Mouse (Mus musculus) heart, embryonic 15.5 days (tissue): Measurements from ENCODE around the gene Med27. TPM values are rescaled to one million over a fixed set of nuclear protein-coding genes. Genes with fewer than 3 reads are reported as not detected.
A peak's percentile ranks its signal among the peaks of the same experiment; 100 is the strongest.

Experiments
- ATAC-seq: fragments of 200-750 bp; cut with Nextera tagmentation; replicated peaks from 2 replicates; pipeline ENCODE4 v1.8.0; 2017; ENCODE audit warnings: low read depth, moderate TSS enrichment; ENCODE audit not compliant: insufficient number of reproducible peaks, insufficient read depth, low FRiP score
- H3K27ac ChIP-seq: fragments of 300-500 bp; sonication (generic); 2 replicates; pipeline ENCODE4 v1.5.1; 2015; ENCODE audit warnings: mild to moderate bottlenecking, inconsistent platforms
- H3K27me3 ChIP-seq: fragments of 300-500 bp; sonication (generic); 2 replicates; pipeline ENCODE4 v1.6.1; 2015; ENCODE audit warnings: inconsistent platforms
- H3K36me3 ChIP-seq: fragments of 300-500 bp; sonication (generic); 2 replicates; pipeline ENCODE4 v1.6.1; 2015; ENCODE audit warnings: mild to moderate bottlenecking, inconsistent platforms
- H3K4me1 ChIP-seq: fragments of 300-500 bp; sonication (generic); replicated peaks from 2 replicates; pipeline ENCODE4 v1.6.1; 2015; ENCODE audit warnings: inconsistent platforms
- H3K4me2 ChIP-seq: fragments of 300-500 bp; sonication (generic); 2 replicates; pipeline ENCODE4 v1.6.1; 2015; ENCODE audit warnings: inconsistent platforms, mild to moderate bottlenecking, moderate library complexity
- H3K4me3 ChIP-seq: fragments of 300-500 bp; sonication (generic); 2 replicates; pipeline ENCODE4 v1.5.1; 2015; ENCODE audit warnings: mild to moderate bottlenecking, inconsistent platforms
- H3K9ac ChIP-seq: fragments of 300-500 bp; sonication (generic); 2 replicates; pipeline ENCODE4 v1.6.1; 2015; ENCODE audit warnings: mild to moderate bottlenecking, inconsistent platforms
- H3K9me3 ChIP-seq: fragments of 300-500 bp; sonication (generic); replicated peaks from 2 replicates; pipeline ENCODE4 v1.6.1; 2016; ENCODE audit warnings: inconsistent platforms
- WGBS: fragments of 180-500 bp; shearing (Covaris S2); methylation state at CpG from one replicate; pipeline ENCODE4 v1.1.7; 2015; ENCODE audit warnings: mixed read lengths; 5-methylcytosine and 5-hydroxymethylcytosine counted together
- polyA plus RNA-seq: library from polyadenylated mRNA; unstranded; fragments of >200 nt; fragmentation: Nextera tagmentation; extraction: Ambion mirVana; gene quantifications from 2 replicates; pipeline ENCODE4 v1.2.1, GENCODE M21; 2015

Gene Med27
- polyA plus RNA-seq, 1 experiment from 2014 or later = 26.9 TPM

GRCm38 (mm10) chr2:29413259-29413993 is 66.8 kb downstream of the Med27 start:
- no peaks in the 10 kb centered on the region for H3K9me3 ChIP-seq
- H3K36me3 ChIP-seq = no peaks in the 10 kb centered on the region
- H3K27me3 ChIP-seq = no peaks in the 10 kb centered on the region
- peaks cover 24% of the 10 kb centered on the region for H3K4me1 ChIP-seq
- ATAC-seq = 0 out of 2 replicates have a peak, but pooled peaks have one; percentile 31
- H3K27ac ChIP-seq = no peak overlapping the region
- H3K9ac ChIP-seq = no peak overlapping the region
- H3K4me2 ChIP-seq = no peak overlapping the region
- WGBS = 43% methylated on average over 13 of the region's 13 CpGs
- H3K4me3 ChIP-seq = no peak overlapping the region

GRCm38 (mm10) chr2:29414852-29415473 is 68.3 kb downstream of the Med27 start:
- no peak overlapping the region for H3K27ac ChIP-seq
- no peak overlapping the region for H3K4me2 ChIP-seq
- no peak overlapping the region for H3K4me3 ChIP-seq
- no peaks in the 10 kb centered on the region for H3K9me3 ChIP-seq
- no peak overlapping the region for H3K9ac ChIP-seq
- no peak for ATAC-seq
- 71% methylated on average over 7 of the region's 7 CpGs for WGBS
- no peaks in the 10 kb centered on the region for H3K36me3 ChIP-seq
- H3K4me1 ChIP-seq = peaks cover 24% of the 10 kb centered on the region
- no peaks in the 10 kb centered on the region for H3K27me3 ChIP-seq

GRCm38 (mm10) chr2:29418498-29418897 is 71.9 kb downstream of the Med27 start:
- no peak overlapping the region for H3K4me3 ChIP-seq
- 54% methylated on average over 6 of the region's 6 CpGs for WGBS
- ATAC-seq = no peak
- H3K27ac ChIP-seq = no peak overlapping the region
- no peaks in the 10 kb centered on the region for H3K36me3 ChIP-seq
- H3K4me1 ChIP-seq = peaks cover 11% of the 10 kb centered on the region; the same call in 1 of the 2 replicates
- H3K4me2 ChIP-seq = no peak overlapping the region
- H3K27me3 ChIP-seq = no peaks in the 10 kb centered on the region
- no peaks in the 10 kb centered on the region for H3K9me3 ChIP-seq
- H3K9ac ChIP-seq = no peak overlapping the region

- Histone ChIP-seq H3K4me2 (no peak overlapping the region), H3K4me1 (peaks cover 6% of the 10 kb centered on the region; the same call in 1 of the 2 replicates), H3K27ac (no peak overlapping the region), H3K36me3 (no peaks in the 10 kb centered on the region), H3K9ac (no peak overlapping the region), H3K9me3 (no peaks in the 10 kb centered on the region), H3K27me3 (no peaks in the 10 kb centered on the region), H3K4me3 (no peak overlapping the region)
- 63% methylated on average over 5 of the region's 5 CpGs for WGBS
- no peak for ATAC-seq
Measured at GRCm38 (mm10) chr2:29419434-29419833, 72.8 kb downstream of the Med27 start.

GRCm38 (mm10) chr2:29419946-29420345 is 73.3 kb downstream of the Med27 start:
- Histone ChIP-seq H3K9ac (no peak overlapping the region), H3K36me3 (no peaks in the 10 kb centered on the region), H3K4me2 (no peak overlapping the region), H3K27me3 (no peaks in the 10 kb centered on the region), H3K9me3 (no peaks in the 10 kb centered on the region), H3K27ac (no peak overlapping the region), H3K4me1 (peaks cover 5% of the 10 kb centered on the region; the same call in 1 of the 2 replicates), H3K4me3 (no peak overlapping the region)
- WGBS = 83% methylated on average over 5 of the region's 5 CpGs
- ATAC-seq = no peak

- no peak for ATAC-seq
- H3K4me1 ChIP-seq = peaks cover 11% of the 10 kb centered on the region
- no peak overlapping the region for H3K27ac ChIP-seq
- H3K4me2 ChIP-seq = no peak overlapping the region
- H3K27me3 ChIP-seq = no peaks in the 10 kb centered on the region
- H3K36me3 ChIP-seq = no peaks in the 10 kb centered on the region
- H3K4me3 ChIP-seq = no peak overlapping the region
- H3K9ac ChIP-seq = no peak overlapping the region
- no peaks in the 10 kb centered on the region for H3K9me3 ChIP-seq
- 53% methylated on average over 10 of the region's 10 CpGs for WGBS
Measured at GRCm38 (mm10) chr2:29422126-29422840, 75.7 kb downstream of the Med27 start.

- Histone ChIP-seq H3K4me2 (no peak overlapping the region), H3K9me3 (no peaks in the 10 kb centered on the region), H3K9ac (no peak overlapping the region), H3K36me3 (no peaks in the 10 kb centered on the region), H3K4me1 (peaks cover 15% of the 10 kb centered on the region), H3K27ac (no peak overlapping the region), H3K4me3 (no peak overlapping the region), H3K27me3 (no peaks in the 10 kb centered on the region)
- ATAC-seq = no peak
- 70% methylated on average over 3 of the region's 3 CpGs for WGBS
Measured at GRCm38 (mm10) chr2:29423059-29423458, 76.4 kb downstream of the Med27 start.

GRCm38 (mm10) chr2:29425386-29425785 is 78.8 kb downstream of the Med27 start:
- H3K36me3 ChIP-seq = no peaks in the 10 kb centered on the region
- no peak for ATAC-seq
- H3K4me3 ChIP-seq = no peak overlapping the region
- H3K9me3 ChIP-seq = no peaks in the 10 kb centered on the region
- H3K4me1 ChIP-seq = peaks cover 15% of the 10 kb centered on the region
- 77% methylated on average over 2 of the region's 2 CpGs for WGBS
- no peak overlapping the region for H3K27ac ChIP-seq
- H3K4me2 ChIP-seq = no peak overlapping the region
- no peaks in the 10 kb centered on the region for H3K27me3 ChIP-seq
- no peak overlapping the region for H3K9ac ChIP-seq

- peak overlapping the region; percentile 11; the same call in 1 of the 2 replicates for H3K27ac ChIP-seq
- no peak overlapping the region for H3K9ac ChIP-seq
- H3K9me3 ChIP-seq = no peaks in the 10 kb centered on the region
- no peak overlapping the region for H3K4me2 ChIP-seq
- peaks cover 15% of the 10 kb centered on the region for H3K4me1 ChIP-seq
- ATAC-seq = peak; percentile 80; the same call in 1 of the 2 replicates
- H3K36me3 ChIP-seq = no peaks in the 10 kb centered on the region
- 37% methylated on average over 3 of the region's 3 CpGs for WGBS
- H3K4me3 ChIP-seq = no peak overlapping the region
- no peaks in the 10 kb centered on the region for H3K27me3 ChIP-seq
Measured at GRCm38 (mm10) chr2:29426684-29427083, 80.1 kb downstream of the Med27 start.

GRCm38 (mm10) chr2:29432565-29432964 is 85.9 kb downstream of the Med27 start:
- no peak overlapping the region for H3K4me2 ChIP-seq
- H3K36me3 ChIP-seq = no peaks in the 10 kb centered on the region
- no peak overlapping the region for H3K27ac ChIP-seq
- WGBS = 24% methylated on average over 5 of the region's 5 CpGs
- no peaks in the 10 kb centered on the region for H3K27me3 ChIP-seq
- H3K4me1 ChIP-seq = peaks cover 23% of the 10 kb centered on the region
- no peak overlapping the region for H3K4me3 ChIP-seq
- ATAC-seq = peak; percentile 50
- H3K9me3 ChIP-seq = no peaks in the 10 kb centered on the region
- no peak overlapping the region for H3K9ac ChIP-seq

- Histone ChIP-seq H3K4me1 (peaks cover 37% of the 10 kb centered on the region), H3K36me3 (no peaks in the 10 kb centered on the region), H3K9ac (no peak overlapping the region), H3K4me2 (no peak overlapping the region), H3K9me3 (no peaks in the 10 kb centered on the region), H3K27ac (no peak overlapping the region), H3K27me3 (no peaks in the 10 kb centered on the region), H3K4me3 (no peak overlapping the region)
- ATAC-seq = no peak
- 83% methylated on average over 6 of the region's 6 CpGs for WGBS
Measured at GRCm38 (mm10) chr2:29436376-29436775, 89.8 kb downstream of the Med27 start.
